Mouse (Mus musculus): ENCODE data around the gene Pigf. TPM values are rescaled to one million over a fixed set of nuclear protein-coding genes. Genes with fewer than 3 reads are reported as not detected.
A peak's percentile ranks its signal among the peaks of the same experiment; 100 is the strongest.

Pigf gene
- polyA plus RNA-seq, 1 experiment from 2014 or later, result 61.1 TPM

DNA sequence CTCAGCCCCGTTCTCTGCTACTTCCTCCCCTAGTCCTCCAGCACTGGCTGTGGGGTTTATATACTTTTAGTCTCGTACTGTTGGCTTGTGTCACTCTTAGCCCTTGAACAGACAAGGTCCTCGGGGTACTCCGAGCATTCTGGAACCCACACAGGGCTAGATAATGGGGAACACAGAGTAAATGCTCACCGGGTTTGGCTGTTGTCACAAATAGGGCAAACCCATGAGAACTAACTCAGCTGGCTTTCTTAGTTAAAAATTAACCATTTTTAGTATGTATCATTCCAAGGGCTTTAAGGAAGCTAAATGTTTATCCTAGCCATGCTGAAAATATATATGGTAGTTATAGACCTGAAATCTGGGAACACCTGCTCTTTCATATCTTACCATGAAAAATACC is 5.5 kb downstream of the Pigf start:
- Histone ChIP-seq H3K9me3 (no peaks in the 10 kb centered on the region), H3K27ac (peak overlapping the region; percentile 6; the same call in 1 of the 2 replicates), H3K4me1 (0 out of 2 replicates have a peak, but pooled peaks cover 6% of the 10 kb centered on the region), H3K4me2 (no peak overlapping the region), H3K9ac (no peak overlapping the region), H3K4me3 (replicated peaks) (no peak overlapping the region), H3K27me3 (replicated peaks) (no peaks in the 10 kb centered on the region), H3K36me3 (no peaks in the 10 kb centered on the region)
- ATAC-seq (ENCODE audit: insufficient read depth, low FRiP score, low read depth), result no peak; the same call in 1 of the 2 replicates
- 75% methylated on average over 5 of the region's 5 CpGs for WGBS

DNA sequence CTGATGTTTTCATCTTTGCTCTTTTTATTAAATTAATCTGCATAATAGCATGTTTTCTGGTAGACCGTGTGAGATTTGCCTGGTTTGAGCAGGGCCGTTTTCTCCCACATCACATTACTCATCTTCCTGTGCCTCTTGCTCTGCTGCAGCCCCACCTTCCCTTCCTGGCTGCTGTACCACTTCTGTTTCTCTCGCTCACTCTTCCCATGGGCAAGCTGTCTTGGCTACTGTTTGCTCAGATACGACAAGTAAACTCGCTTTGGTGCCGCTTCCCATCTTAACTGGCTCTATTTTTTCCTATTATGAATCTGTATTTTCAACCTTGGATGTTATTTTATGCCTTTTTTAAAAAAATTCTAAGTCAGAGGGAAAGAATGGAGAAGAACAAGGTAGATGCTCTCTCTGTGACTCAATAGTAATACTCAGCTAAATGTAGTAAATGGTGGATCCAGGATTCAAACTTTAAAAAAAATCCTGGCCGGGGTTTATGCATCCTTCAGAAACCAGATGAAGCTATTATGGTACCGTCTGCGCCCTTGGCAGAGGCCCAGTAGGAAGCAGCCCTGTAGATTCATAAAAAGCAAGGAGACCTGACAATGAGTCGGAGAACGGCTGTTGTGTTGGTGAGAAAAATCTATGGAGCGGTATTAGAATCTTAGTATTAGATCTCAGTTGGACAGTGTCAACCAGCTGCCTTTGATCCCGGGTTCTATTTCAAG is 13.7 kb downstream of the Pigf start:
- Histone ChIP-seq H3K27me3 (replicated peaks) (no peaks in the 10 kb centered on the region), H3K4me3 (replicated peaks) (no peak overlapping the region), H3K4me2 (no peak overlapping the region), H3K9me3 (no peaks in the 10 kb centered on the region), H3K4me1 (no peaks in the 10 kb centered on the region), H3K9ac (no peak overlapping the region), H3K27ac (no peak overlapping the region), H3K36me3 (peaks cover 11% of the 10 kb centered on the region; the same call in 1 of the 2 replicates)
- no peak for ATAC-seq (ENCODE audit: insufficient read depth, low FRiP score, low read depth)
- 77% methylated on average over 13 of the region's 13 CpGs for WGBS

DNA sequence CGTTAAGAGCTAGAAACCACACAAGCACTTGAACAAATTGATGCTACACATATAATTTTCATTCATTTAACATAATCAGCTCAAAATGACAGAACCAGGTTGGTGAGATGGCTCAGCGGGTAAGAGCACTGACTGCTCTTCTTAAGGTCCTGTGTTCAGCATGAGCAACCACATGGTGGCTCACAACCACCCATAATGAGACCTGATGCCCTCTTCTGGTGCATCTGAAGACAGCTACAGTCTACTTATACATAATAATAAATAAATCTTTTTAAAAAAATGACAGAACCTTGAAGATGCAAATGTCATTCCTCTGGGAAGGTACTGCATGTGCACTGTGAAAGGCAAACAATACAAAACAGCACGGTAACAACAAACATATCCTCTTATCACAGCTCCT is 16.3 kb downstream of the Pigf start:
- H3K4me2 ChIP-seq, result no peak overlapping the region
- H3K4me1 ChIP-seq, result no peaks in the 10 kb centered on the region
- H3K27ac ChIP-seq, result no peak overlapping the region
- H3K9me3 ChIP-seq, result no peaks in the 10 kb centered on the region
- no peak overlapping the region for H3K4me3 ChIP-seq (replicated peaks)
- no peaks in the 10 kb centered on the region for H3K27me3 ChIP-seq (replicated peaks)
- no peak for ATAC-seq (ENCODE audit: insufficient read depth, low FRiP score, low read depth)
- 93% methylated on average over 3 of the region's 3 CpGs for WGBS
- no peak overlapping the region for H3K9ac ChIP-seq
- peaks cover 11% of the 10 kb centered on the region; the same call in 1 of the 2 replicates for H3K36me3 ChIP-seq

GRCm38 (mm10) chr17:86997323-86997722 is 27.9 kb downstream of the Pigf start:
- Histone ChIP-seq H3K27me3 (replicated peaks) (no peaks in the 10 kb centered on the region), H3K4me1 (no peaks in the 10 kb centered on the region), H3K27ac (no peak overlapping the region), H3K36me3 (peaks cover 6% of the 10 kb centered on the region), H3K9ac (no peak overlapping the region), H3K4me2 (no peak overlapping the region), H3K4me3 (replicated peaks) (no peak overlapping the region), H3K9me3 (no peaks in the 10 kb centered on the region)
- no peak for ATAC-seq (ENCODE audit: insufficient read depth, low FRiP score, low read depth)
- 81% methylated on average over 6 of the region's 6 CpGs for WGBS

DNA sequence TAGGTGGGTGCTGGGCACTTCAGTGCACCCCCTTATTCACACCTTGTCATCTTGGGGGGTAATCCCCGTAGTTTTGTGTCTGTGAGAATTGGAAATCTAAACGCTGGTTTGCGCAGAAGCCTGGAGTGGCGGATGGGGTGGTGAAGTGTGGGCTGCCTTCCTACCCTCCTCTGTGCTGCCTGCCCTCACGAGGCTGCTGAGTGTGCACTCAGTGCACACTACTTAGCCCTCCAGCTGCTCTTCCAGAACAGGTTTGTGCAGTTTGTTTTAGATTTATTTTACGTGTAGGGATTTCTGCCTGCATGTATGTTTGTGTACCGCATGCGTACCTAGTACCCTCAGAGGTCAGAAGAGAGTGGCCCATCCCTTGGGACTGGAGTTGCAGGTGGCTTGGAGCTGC is 33.9 kb downstream of the Pigf start:
- H3K27ac ChIP-seq, result no peak overlapping the region
- no peaks in the 10 kb centered on the region for H3K9me3 ChIP-seq
- no peak for ATAC-seq (ENCODE audit: insufficient read depth, low FRiP score, low read depth)
- 80% methylated on average over 8 of the region's 8 CpGs for WGBS
- H3K4me2 ChIP-seq, result no peak overlapping the region
- H3K4me3 ChIP-seq (replicated peaks), result no peak overlapping the region
- H3K36me3 ChIP-seq, result no peaks in the 10 kb centered on the region
- no peak overlapping the region for H3K9ac ChIP-seq
- no peaks in the 10 kb centered on the region for H3K27me3 ChIP-seq (replicated peaks)
- H3K4me1 ChIP-seq, result 0 out of 2 replicates have a peak, but pooled peaks cover 3% of the 10 kb centered on the region

- Histone ChIP-seq H3K4me1 (0 out of 2 replicates have a peak, but pooled peaks cover 3% of the 10 kb centered on the region), H3K4me2 (no peak overlapping the region), H3K36me3 (no peaks in the 10 kb centered on the region), H3K9ac (no peak overlapping the region), H3K27me3 (replicated peaks) (no peaks in the 10 kb centered on the region), H3K9me3 (no peaks in the 10 kb centered on the region), H3K4me3 (replicated peaks) (no peak overlapping the region), H3K27ac (no peak overlapping the region)
- ATAC-seq (ENCODE audit: insufficient read depth, low FRiP score, low read depth), result no peak
- WGBS, result 63% methylated on average over 6 of the region's 6 CpGs
Observed at GRCm38 (mm10) chr17:86988601-86989184, 36.5 kb downstream of the Pigf start.

DNA sequence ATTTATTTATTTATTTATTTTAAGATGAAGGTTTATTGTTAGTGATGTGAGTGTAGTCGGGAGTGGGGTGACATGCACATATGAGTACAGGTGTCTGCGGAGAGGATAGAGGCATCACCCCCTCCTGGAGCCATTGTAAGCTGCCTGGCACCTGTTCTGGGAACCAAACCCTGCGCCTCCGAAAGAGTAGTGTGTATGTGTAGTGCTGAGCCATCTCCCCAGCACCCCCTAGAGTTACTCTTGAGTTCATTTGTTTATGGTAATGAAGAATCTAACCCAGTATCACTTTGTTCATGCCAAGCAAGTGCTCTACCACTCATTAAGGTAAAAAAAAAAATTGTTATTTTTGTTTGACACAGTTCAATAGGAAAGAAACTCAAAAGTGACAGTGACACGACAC is 37.0 kb downstream of the Pigf start:
- Histone ChIP-seq H3K36me3 (no peaks in the 10 kb centered on the region), H3K9ac (no peak overlapping the region), H3K4me2 (no peak overlapping the region), H3K9me3 (no peaks in the 10 kb centered on the region), H3K4me1 (0 out of 2 replicates have a peak, but pooled peaks cover 3% of the 10 kb centered on the region), H3K27me3 (replicated peaks) (no peaks in the 10 kb centered on the region), H3K27ac (no peak overlapping the region), H3K4me3 (replicated peaks) (no peak overlapping the region)
- 74% methylated on average over 5 of the region's 5 CpGs for WGBS
- no peak for ATAC-seq (ENCODE audit: insufficient read depth, low FRiP score, low read depth)

GRCm38 (mm10) chr17:86986449-86987138 is 38.6 kb downstream of the Pigf start:
- Histone ChIP-seq H3K4me1 (0 out of 2 replicates have a peak, but pooled peaks cover 3% of the 10 kb centered on the region), H3K27ac (no peak overlapping the region), H3K9me3 (no peaks in the 10 kb centered on the region), H3K36me3 (no peaks in the 10 kb centered on the region), H3K4me3 (replicated peaks) (no peak overlapping the region), H3K4me2 (no peak overlapping the region; the same call in 1 of the 2 replicates), H3K9ac (no peak overlapping the region), H3K27me3 (replicated peaks) (no peaks in the 10 kb centered on the region)
- ATAC-seq (ENCODE audit: insufficient read depth, low FRiP score, low read depth), result no peak
- WGBS, result 55% methylated on average over 17 of the region's 17 CpGs

DNA sequence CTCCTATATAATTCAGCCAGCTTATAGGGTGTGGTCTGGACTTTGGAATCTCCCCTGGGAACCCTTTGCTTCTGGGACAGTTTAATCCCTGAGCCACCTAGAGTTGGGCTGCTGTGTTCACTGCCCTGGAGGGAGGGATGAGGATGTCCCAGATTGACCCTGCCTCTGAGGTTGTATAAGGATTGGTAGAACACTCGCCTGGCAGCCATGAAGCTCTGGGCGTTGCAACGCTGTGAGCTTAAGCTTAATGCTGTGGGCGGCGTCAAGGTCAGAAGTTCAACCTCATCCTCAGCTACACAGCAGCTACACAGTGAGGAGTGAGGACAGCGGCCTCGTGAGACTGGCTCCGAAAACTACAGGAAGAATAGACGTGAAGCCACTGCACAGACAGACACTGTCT is 42.7 kb downstream of the Pigf start:
- no peaks in the 10 kb centered on the region for H3K36me3 ChIP-seq
- no peak overlapping the region for H3K4me2 ChIP-seq
- H3K9ac ChIP-seq, result no peak overlapping the region
- H3K9me3 ChIP-seq, result no peaks in the 10 kb centered on the region
- ATAC-seq (ENCODE audit: insufficient read depth, low FRiP score, low read depth), result peak; percentile 40; the same call in 1 of the 2 replicates
- H3K4me1 ChIP-seq, result 0 out of 2 replicates have a peak, but pooled peaks cover 3% of the 10 kb centered on the region
- H3K27me3 ChIP-seq (replicated peaks), result no peaks in the 10 kb centered on the region
- H3K4me3 ChIP-seq (replicated peaks), result no peak overlapping the region
- H3K27ac ChIP-seq, result no peak overlapping the region
- 53% methylated on average over 9 of the region's 9 CpGs for WGBS

DNA sequence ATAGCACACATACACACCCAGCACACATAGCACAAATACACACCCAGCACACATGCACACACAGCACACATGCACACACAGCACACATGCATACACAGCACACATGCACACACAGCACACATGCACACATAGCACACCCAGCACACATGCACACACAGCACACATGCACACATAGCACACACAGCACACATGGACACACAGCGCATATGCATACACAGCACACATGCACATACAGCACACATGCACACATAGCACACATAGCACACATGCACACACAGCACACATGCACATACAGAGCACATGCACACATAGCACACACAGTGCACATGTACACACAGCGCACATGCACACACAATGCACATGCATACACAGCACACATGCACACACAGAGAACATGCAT is 43.5 kb downstream of the Pigf start:
- no peak overlapping the region for H3K9ac ChIP-seq
- H3K4me1 ChIP-seq, result 0 out of 2 replicates have a peak, but pooled peaks cover 2% of the 10 kb centered on the region
- H3K27me3 ChIP-seq (replicated peaks), result no peaks in the 10 kb centered on the region
- no peak overlapping the region for H3K27ac ChIP-seq
- WGBS, result 95% methylated on average over 2 of the region's 2 CpGs
- no peak for ATAC-seq (ENCODE audit: insufficient read depth, low FRiP score, low read depth)
- no peaks in the 10 kb centered on the region for H3K9me3 ChIP-seq
- H3K36me3 ChIP-seq, result no peaks in the 10 kb centered on the region
- H3K4me2 ChIP-seq, result no peak overlapping the region
- H3K4me3 ChIP-seq (replicated peaks), result no peak overlapping the region

DNA sequence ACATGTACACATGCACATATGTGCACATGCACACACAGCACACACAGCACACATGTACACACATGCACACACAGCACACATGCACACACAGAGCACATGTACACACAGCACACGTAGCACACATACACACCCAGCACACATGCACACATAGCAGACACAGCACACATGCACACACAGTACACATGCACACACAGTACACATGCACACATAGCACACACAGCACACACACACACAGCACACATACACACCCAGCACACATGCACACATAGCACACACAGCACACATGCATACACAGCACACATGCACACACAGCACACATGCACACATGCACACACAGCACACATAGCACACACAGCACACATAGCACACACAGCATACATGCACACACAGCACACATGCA is 44.0 kb downstream of the Pigf start:
- WGBS, result 87% methylated on average over 1 of the region's 1 CpGs
- Histone ChIP-seq H3K4me2 (no peak overlapping the region), H3K4me3 (replicated peaks) (no peak overlapping the region), H3K27ac (no peak overlapping the region), H3K27me3 (replicated peaks) (no peaks in the 10 kb centered on the region), H3K9me3 (no peaks in the 10 kb centered on the region), H3K9ac (no peak overlapping the region), H3K4me1 (no peaks in the 10 kb centered on the region), H3K36me3 (no peaks in the 10 kb centered on the region)
- ATAC-seq (ENCODE audit: insufficient read depth, low FRiP score, low read depth), result no peak

DNA sequence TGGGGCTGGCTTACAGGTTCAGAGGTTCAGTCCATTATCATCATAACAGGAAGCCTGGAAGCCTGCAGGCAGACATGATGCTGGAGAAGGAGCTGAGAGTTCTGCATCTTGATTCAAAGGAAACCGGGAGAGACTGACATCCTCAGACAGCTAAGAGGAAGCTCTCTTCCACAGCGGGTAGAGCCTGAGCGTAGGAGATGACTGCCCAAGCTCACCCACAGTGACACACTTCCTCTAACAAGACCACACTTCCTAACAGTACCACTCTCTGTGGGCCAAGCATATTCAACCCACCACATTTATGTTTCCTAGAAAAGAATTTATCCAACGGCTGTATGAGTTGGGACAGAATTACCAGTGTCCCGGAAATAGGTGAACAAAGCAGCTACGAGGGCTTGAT is 46.7 kb downstream of the Pigf start:
- no peaks in the 10 kb centered on the region for H3K27me3 ChIP-seq (replicated peaks)
- H3K27ac ChIP-seq, result no peak overlapping the region
- WGBS, result 79% methylated on average over 6 of the region's 6 CpGs
- no peak overlapping the region for H3K4me3 ChIP-seq (replicated peaks)
- ATAC-seq (ENCODE audit: insufficient read depth, low FRiP score, low read depth), result no peak
- H3K36me3 ChIP-seq, result no peaks in the 10 kb centered on the region
- no peak overlapping the region for H3K4me2 ChIP-seq
- no peaks in the 10 kb centered on the region for H3K9me3 ChIP-seq
- no peaks in the 10 kb centered on the region for H3K4me1 ChIP-seq
- H3K9ac ChIP-seq, result no peak overlapping the region

Data from stomach, embryonic 15.5 days (tissue).